Mouse (Mus musculus): ENCODE measurements at regions not wholly inside any gene's neighbourhood (a gene's known extent, or its start where the extent isn't known, plus 50 kb on each side); places are given as distances from the start of the nearest gene placed in this dataset.

GRCm38 (mm10) chr12:26963917-26964316 lies 378.5 kb downstream of the Sox11 start:
- no peak for TF ChIP-seq CTCF (IDR thresholded peaks at IDR 0.05; ENCODE audit: low read depth, low read length)
- no peak for TF ChIP-seq TAL1 (conservative IDR thresholded peaks at IDR 0.05; ENCODE audit: low read depth, low read length)
- no peak for TF ChIP-seq GATA1 (IDR thresholded peaks at IDR 0.05; ENCODE audit: borderline replicate concordance, low read length)
